Mouse (Mus musculus): ENCODE measurements around the gene Fpgs. TPM values are rescaled to one million over a fixed set of nuclear protein-coding genes. Genes with fewer than 3 reads are reported as not detected.

The Fpgs gene
- total RNA-seq, 2 experiments from 2014 or later: 4.4 to 5.0 TPM

DNA sequence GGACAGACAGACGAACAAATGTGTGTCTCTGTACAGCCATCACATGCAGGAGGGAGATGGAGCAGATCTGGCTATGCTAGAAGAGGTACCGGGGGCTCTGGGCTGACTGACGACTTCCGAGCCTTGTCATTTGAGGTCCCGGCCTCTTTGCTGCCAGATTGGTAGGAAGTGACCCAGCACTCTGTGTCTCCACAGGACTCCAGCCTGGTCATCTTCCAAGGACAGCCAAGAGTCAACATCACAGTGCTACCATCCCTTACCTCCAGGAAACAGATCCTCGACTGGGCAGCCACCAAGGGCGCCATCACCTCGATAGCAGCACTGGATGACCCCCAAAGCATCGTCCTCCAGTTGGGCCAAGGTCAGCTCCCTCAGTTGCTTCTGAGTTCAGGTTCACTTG is 32.8 kb downstream of the Fpgs start:
- DNase-seq: no peak

GRCm38 (mm10) chr2:32669876-32670275 is 34.1 kb downstream of the Fpgs start:
- DNase-seq: no peak

DNA sequence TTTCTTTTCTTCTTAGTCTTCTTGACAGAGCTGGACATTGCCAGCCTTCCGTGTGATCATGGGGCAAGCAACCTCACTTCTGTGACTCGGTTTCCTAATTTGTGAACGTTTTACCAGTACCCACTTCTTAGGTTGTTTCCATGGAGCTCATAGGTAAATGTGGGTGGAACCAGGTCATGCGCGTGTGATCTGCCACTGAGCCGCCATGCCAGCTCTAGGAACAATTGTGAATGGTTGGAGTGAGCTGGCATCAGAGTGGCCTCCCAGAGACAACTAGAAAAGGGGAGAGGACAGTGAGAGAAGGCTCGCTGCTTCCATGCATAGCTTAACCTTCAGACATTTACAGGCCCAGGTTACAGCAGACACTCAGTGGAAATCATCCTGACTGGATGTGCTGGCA is 35.8 kb downstream of the Fpgs start:
- no peak for DNase-seq

- peak in 1 of 2 experiments; percentile 34 for DNase-seq
Measured at GRCm38 (mm10) chr2:32667775-32668174, 36.2 kb downstream of the Fpgs start.

DNA sequence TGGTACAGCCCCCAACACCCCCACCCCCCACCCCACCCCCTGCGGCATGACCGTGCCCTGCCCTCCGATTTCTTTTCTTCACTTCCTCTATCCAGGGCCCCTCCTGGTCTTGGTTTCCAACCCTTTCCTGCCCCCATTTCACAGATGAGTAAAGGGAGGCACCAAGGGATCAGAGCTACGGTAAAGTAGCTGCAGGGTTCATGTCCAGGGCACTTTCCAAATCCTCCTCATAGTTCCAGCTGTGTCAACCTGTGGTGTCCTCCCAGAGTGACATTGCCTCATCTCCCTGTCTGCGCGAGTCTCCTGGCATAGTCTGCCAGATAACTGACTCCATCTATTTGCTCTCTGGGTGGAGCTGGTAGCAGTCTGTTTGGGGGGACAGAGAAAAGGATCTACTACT is 38.1 kb downstream of the Fpgs start:
- DNase-seq: no peak

- DNase-seq: no peak
Measured at GRCm38 (mm10) chr2:32665345-32665744, 38.6 kb downstream of the Fpgs start.

DNA sequence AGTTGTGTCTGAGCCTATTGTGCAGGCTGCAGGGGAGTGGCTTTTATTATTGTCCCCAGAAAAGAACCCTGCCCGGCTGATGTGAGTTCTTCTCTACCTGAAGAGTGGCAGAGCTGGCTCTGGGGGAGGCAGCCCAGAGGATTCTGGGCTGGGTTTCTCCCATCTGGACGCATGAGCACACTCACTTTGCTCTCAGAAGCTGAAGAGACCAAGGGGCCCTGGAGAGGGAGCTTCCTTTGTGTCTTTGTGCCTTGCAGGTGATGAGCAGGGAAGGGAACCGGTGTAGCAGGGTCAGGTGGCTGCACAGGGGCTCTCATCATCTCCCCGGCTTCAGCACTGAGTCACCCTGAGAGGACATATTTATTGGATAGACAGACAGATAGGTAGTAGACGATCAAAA is 41.7 kb downstream of the Fpgs start:
- DNase-seq: no peak

GRCm38 (mm10) chr2:32661509-32662107 is 42.3 kb downstream of the Fpgs start:
- peak; percentile 64 to 82 for DNase-seq

- DNase-seq: no peak
Measured at GRCm38 (mm10) chr2:32658873-32659272, 45.1 kb downstream of the Fpgs start.

DNA sequence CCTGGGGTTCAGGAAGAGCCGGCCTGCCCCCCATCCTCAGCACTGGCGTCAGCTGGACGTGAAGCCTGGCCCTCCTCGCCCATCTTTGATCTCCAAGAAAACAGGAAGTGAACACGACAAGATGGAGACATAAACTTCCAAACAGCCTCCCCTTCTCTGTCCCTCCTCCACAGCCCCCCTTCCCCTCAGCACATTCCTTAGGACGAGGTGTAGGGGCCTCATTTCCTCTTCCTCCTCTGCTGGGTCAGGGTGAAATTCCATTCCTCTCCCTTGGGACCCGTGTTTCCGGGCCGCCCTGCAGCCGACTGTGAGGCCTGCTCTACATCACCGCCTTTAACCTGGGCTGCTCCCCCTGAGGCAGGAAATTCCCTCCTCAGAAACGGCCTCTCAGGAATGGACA is 48.1 kb downstream of the Fpgs start:
- peak; percentile 80 to 93 for DNase-seq

GRCm38 (mm10) chr2:32655394-32655744 is 48.6 kb downstream of the Fpgs start:
- DNase-seq: peak in 1 of 2 experiments; percentile 53

GRCm38 (mm10) chr2:32654743-32655393 is 49.1 kb downstream of the Fpgs start:
- peak in 1 of 2 experiments; percentile 62 for DNase-seq

DNA sequence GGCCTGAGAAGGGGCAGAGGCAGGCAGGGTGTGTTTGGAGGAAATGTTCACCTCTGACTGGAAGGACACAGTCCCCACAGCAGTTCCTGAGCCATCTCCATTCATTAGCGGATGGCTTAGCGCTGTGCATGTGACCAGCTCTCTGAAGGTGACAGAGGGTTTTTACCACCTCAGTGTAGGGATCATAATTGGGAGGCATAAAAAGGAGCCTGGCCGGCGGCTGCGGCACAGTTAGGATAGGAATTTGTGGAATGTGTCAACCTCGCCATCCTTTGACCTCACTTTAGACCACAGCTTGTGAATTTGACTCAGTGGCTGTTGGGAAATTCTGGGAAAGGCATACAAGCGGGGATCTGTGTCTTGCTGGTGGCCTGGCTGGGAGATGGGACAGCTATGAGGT is 50.2 kb downstream of the Fpgs start:
- DNase-seq: no peak

GRCm38 (mm10) chr2:32647366-32647765 is 56.6 kb downstream of the Fpgs start:
- DNase-seq: peak in 1 of 2 experiments; percentile 60

DNA sequence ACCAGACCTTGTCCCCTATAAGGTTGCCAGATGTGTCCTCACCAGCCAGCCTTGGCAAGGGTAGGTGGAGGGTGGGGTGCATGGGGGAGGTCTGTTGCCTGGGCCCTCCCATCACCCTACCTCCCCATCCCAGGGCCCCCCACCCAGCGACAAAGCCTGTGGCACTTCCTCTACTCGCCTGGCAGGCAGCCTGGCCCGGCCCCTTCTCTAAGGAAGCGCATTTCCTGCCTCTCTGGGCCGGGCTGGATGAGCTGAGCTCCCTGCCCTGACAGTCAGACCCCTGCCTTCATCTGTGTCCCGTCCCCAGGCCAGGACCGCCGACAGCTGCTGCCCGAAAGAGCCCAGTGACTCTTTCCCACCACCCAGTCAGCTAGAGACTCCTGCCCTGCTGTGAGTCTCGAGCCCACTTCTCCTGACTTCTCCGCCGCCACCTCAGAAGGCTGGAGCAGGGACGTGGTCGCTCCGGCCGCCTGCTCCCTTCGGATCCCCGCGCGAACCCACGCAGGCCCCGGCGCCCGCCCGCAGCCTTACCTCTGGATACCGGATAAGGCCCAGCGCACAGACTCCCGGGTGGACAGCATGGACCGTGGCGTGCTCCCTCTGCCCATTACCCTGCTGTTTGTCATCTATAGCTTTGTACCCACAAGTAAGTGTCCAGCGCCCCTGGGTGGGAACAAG is 57.4 kb downstream of the Fpgs start, which contains the start of gene Eng:
TSS of gene Eng (plus strand) at position 217 of the 678 bp plus-strand sequence.
- DNase-seq: peak; percentile 87 to 94

DNA sequence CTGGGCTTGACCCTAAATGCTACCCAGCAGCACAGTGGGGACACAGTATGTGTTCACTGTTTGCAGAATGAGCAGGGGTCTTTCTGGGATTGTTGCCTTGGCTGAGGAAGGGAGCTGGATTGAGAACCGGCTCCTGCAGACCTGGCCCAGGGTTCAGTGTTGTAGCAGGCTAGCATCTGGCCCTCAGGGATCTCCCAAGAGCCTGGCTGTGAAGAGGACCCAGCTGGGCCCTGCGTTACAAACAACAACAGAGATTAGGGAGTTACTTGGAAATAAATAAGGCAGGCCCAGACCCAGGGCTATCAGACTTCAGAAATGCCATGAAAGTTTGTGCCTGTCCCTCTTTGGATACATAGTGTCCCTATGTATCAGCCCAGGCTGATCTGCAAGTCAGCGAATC is 58.3 kb downstream of the Fpgs start:
- no peak for DNase-seq

DNA sequence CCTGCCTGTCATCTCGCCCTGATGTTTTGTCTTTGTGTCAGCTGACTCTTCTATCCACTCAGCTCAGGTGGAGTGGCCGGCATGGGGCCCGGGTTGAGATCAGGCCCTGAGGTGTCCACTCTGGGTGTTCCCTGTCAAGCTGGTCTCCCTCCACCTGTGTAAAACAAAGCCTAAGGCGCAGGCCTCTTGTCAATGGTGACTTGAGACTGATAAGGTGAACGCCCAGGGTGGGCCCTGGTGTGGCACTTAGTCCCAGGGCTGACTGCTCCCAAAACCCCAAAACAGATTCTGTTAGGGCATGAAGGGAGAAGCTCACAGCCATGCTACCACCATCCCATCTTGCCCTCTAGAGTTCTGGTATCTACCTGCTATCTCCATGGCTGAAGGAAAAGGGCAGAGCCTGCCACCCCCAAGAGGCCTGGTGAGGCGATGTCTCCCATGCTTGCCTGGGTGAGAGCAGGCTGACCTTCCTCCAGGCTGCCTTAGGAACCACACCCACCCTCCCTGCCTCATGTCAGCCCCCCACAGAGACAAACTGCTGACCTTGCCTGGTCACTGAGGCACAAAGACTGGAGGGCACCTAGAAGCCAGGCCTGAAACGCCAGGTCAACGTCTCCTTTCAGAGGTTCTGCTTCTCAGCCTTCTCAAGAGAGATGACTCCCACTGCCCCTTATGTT is 59.0 kb downstream of the Fpgs start:
- DNase-seq: no peak

DNA sequence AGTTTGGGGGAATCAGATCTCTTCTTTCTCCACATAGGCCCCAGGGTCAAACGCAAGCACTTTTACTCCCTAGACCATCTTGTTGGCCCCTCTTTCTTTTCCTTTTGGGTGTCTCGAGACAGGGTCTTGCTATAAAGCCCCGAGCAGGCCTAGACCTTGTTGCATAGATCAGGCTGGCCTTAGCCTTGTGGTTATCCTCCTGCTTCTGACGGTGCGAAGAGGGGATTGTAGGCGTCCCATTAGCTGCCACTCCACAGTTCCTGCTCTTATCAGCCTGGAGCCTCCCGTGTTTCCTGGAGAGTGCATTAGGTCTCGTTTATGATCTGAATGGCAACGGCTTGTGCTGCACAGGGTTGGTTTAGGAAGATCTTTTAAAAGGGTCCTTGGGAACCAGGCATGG is 59.9 kb downstream of the Fpgs start:
- DNase-seq: no peak

- DNase-seq: peak; percentile 71 to 87
Measured at GRCm38 (mm10) chr2:32642813-32643212, 61.1 kb downstream of the Fpgs start.

- DNase-seq: no peak
Measured at GRCm38 (mm10) chr2:32641810-32642209, 62.1 kb downstream of the Fpgs start.

DNA sequence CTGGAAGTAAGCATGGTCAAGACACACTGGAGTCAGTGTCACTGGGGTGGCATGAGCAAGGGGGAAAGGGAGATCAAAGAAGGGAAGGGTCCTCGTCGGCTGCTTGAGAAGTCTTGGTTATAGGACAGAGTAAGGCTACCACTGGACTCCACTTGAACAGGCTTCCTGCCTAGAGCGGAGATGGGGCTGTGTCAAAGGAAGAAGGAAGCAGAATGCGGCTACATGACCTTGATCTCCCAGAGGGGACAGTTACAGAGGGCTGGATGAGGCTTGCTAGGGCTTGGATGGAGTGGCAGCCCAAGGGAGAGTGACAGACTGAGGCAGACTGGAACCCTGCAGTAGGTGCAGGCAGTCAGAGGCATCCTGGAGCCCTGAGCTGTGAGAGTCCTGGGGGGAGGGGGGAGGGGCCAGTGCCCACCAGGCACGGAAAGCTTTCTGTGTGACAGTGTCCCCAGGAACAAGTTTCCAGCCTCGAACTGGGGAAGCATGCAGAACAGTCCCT is 63.3 kb downstream of the Fpgs start:
- no peak for DNase-seq

- no peak for DNase-seq
Measured at GRCm38 (mm10) chr2:32639632-32640031, 64.3 kb downstream of the Fpgs start.

- peak; percentile 71 to 89 for DNase-seq
Measured at GRCm38 (mm10) chr2:32637778-32638281, 66.1 kb downstream of the Fpgs start.

Data from heart, adult 18-20 months (tissue).